Mouse (Mus musculus) thymus, adult 2 months (tissue): ENCODE results near the gene Btf3.

Experiments used
- CTCF ChIP-seq: fragments of 200-500 bp; IDR thresholded peaks from 2 replicates; pipeline ENCODE4 v1.5.1; 2012; ENCODE audit warnings: mild to moderate bottlenecking, control low read depth, low read length, moderate library complexity, borderline replicate concordance; ENCODE audit not compliant: control insufficient read depth, poor library complexity, insufficient read depth; ENCODE audit errors: extremely low read depth
- POLR2A ChIP-seq: fragments of 200-500 bp; IDR thresholded peaks from 2 replicates; pipeline ENCODE4 v1.6.1; 2012; ENCODE audit warnings: mild to moderate bottlenecking, low read length, control low read depth, moderate library complexity; ENCODE audit not compliant: control insufficient read depth, poor library complexity, insufficient read depth; ENCODE audit errors: extremely low read depth

DNA sequence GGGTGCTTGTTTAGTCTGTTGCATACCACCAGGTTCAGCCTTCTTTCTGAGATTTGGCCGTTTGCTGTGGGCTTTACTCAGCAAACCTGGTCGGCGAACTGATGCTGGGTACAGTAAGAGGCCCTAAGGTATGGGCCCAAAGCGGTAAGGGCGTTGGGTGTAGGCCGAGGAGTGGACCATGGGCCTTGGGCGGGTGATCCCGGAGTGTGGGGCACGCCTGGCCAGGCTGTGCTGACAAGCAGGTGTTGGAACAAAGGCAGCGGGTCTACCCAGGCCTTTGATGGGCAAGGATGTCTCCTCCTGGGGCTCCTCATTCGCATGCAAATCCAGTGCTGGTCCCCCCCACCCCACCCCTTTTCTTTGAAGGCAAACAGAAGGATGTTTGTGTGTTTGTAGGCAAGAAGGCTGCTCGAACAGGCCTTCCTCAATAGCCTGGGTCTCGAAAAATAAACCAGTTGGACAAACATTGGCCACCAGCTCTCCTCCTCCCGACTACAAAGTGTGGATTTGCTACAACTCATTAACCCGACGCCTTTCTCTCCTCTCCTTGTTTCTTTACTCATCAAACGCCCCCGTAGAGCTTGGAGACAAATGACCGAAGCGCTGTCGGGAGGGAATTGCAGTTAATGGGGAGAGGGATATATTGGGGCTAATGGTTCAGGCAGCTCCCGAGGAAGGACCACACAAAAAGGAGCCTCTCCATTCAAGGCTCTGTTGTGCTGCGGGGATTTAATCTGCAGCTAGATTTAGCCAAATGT, 41.8 kb upstream of the Btf3 start:
- TF ChIP-seq CTCF: no peak
- no peak for TF ChIP-seq POLR2A
